Comparison of ENCODE assay signal across 19 mouse cellular contexts in the genomic region with DNA sequence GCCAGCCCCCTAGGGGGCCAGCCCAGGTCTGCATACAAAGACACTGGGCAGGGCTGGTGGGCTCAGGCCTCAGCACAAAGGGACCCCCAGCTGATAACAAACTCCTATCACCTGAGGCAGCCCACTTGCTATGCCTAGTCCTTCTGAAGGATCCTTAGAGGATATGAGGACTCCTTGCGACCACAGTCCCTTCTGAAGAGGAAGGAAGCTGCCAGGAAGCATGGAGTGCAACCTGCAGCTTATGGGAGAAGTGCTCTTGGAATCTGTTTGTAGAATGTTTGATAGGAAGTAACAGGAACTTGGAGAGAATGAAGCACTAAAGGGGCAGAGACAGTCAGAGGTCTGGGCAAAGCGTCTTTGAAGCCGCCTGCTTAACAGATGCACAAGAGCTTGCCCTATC. TPM values are rescaled to one million over a fixed set of nuclear protein-coding genes. Genes with fewer than 3 reads are reported as not detected.
"Had no signal": no experiment of that assay in that cellular context is flagged by ENCODE, and none has a peak within 500 bp of the region (broad histone marks: within the 10 kb centered on the region; RNA-seq: fewer than 3 reads in every experiment).

No protein-coding gene starts in this region.

- H3K9me3 ChIP-seq: limb, embryonic 10.5 days; limb, embryonic 13.5 days; liver, embryonic 12.5 days; liver, embryonic 15.5 days; midbrain, embryonic 12.5 days; midbrain, embryonic 15.5 days; neural tube, embryonic 13.5 days had no signal

- H3K4me2 ChIP-seq: limb, embryonic 13.5 days; liver, embryonic 12.5 days; liver, embryonic 15.5 days; midbrain, embryonic 12.5 days; midbrain, embryonic 15.5 days; neural tube, embryonic 13.5 days had no signal

- H3K36me3 ChIP-seq: limb, embryonic 10.5 days; limb, embryonic 13.5 days; liver, embryonic 12.5 days; liver, embryonic 15.5 days; midbrain, embryonic 12.5 days; midbrain, embryonic 15.5 days; neural tube, embryonic 13.5 days had no signal

- H3K4me1 ChIP-seq: liver, embryonic 12.5 days; midbrain, embryonic 15.5 days had no signal

- H3K27ac ChIP-seq: layer of hippocampus, adult 2 months; limb, embryonic 10.5 days; limb, embryonic 13.5 days; liver, embryonic 12.5 days; liver, embryonic 15.5 days; macrophage; midbrain, embryonic 12.5 days; midbrain, embryonic 15.5 days; neural tube, embryonic 13.5 days had no signal

- H3K9ac ChIP-seq: limb, embryonic 13.5 days; liver, embryonic 12.5 days; liver, embryonic 15.5 days; midbrain, embryonic 12.5 days; midbrain, embryonic 15.5 days; neural tube, embryonic 13.5 days had no signal

- DNase-seq: kidney, adult 18-20 months; kidney, adult 9 months; kidney, postnatal 25 days; layer of hippocampus, adult 9-11 months; liver; retina, postnatal 1 day; right cerebral cortex, postnatal 25 days; thymus, adult 18-20 months; thymus, postnatal 4 days had no signal

- H3K27me3 ChIP-seq: liver, embryonic 12.5 days; liver, embryonic 15.5 days had no signal

- H3K4me3 ChIP-seq: layer of hippocampus, adult 2 months; limb, embryonic 10.5 days; limb, embryonic 13.5 days; liver, embryonic 12.5 days; liver, embryonic 15.5 days; midbrain, embryonic 12.5 days; midbrain, embryonic 15.5 days; neural tube, embryonic 13.5 days had no signal

- ATAC-seq: hindbrain, embryonic 16.5 days; liver, embryonic 12.5 days; midbrain, embryonic 15.5 days had no signal

RNA-seq across cellular contexts. Expression of gene Hnf1b, which starts 19.8 kb away (rescaled TPM):
- polyA plus RNA-seq: limb, embryonic 10.5 days; limb, embryonic 13.5 days; macrophage; midbrain, embryonic 12.5 days had no signal
